Comparison of ENCODE assay signal across 12 mouse cellular contexts in the genomic region with DNA sequence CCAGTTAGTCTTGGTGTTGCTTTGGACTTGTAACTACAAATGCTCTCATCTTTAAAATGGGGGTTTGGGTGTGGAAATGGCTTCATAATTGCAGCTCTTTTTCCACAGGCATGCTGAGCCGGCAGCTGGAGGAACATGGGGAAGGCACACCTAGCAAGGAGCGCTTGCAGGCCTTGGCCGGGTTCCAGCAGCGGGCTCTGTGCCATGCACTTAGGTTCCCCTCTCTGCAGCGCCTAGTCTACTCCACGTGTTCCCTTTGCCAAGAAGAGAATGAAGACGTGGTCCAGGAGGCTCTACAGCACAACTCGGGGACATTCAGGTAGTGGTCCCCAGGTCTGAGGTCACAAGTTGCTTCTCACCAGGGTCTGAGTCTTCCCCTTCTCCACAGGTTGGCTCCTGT. TPM values are rescaled to one million over a fixed set of nuclear protein-coding genes. Genes with fewer than 3 reads are reported as not detected.
DNase-seq lines count a peak whose midpoint lies in the region; ATAC-seq lines count a peak whose summit lies in the region.
"Had no signal": no experiment of that assay in that cellular context is flagged by ENCODE, and none has a peak within 500 bp of the region (broad histone marks: within the 10 kb centered on the region; RNA-seq: fewer than 3 reads in every experiment).

No protein-coding gene starts in this region.

- WGBS in heart, embryonic 10.5 days: 84% methylated on average over 8 of the region's 8 CpGs

- DNase-seq in adrenal gland, adult (ENCODE audit: inconsistent age in 2 of 2, low spot score in 1 of 2): peak; percentile 31 to 68
- DNase-seq in adrenal gland, adult 8-10 months: no peak
- DNase-seq in heart, postnatal 14 days: peak; percentile 34 to 43
- no peak for DNase-seq in heart, embryonic 10.5 days (ENCODE audit: low spot score)
- peak; percentile 50 for DNase-seq in right cerebral cortex, postnatal 4 days
- no peak for DNase-seq in right cerebral cortex, adult 18-20 months
- DNase-seq in lung, postnatal 4 days: peak; percentile 58 to 70

- no peak overlapping the region for H3K4me3 ChIP-seq in heart, embryonic 10.5 days

- no peak for ATAC-seq in CD4-positive, CD25-positive, alpha-beta regulatory T cell, adult 4 months

- no peaks in the 10 kb centered on the region for H3K9me3 ChIP-seq in heart, embryonic 10.5 days

- H3K27me3 ChIP-seq in heart, embryonic 10.5 days (ENCODE audit: insufficient read depth, poor library complexity, severe bottlenecking): no peaks in the 10 kb centered on the region

- no peak overlapping the region for H3K27ac ChIP-seq in heart, embryonic 10.5 days

- peaks cover 86% of the 10 kb centered on the region for H3K36me3 ChIP-seq in heart, embryonic 10.5 days

- intact Hi-C loops in heart, postnatal 14 days (cut with DNase I): no loop called here

- peaks cover 10% of the 10 kb centered on the region for H3K4me1 ChIP-seq in heart, embryonic 10.5 days

RNA-seq across cellular contexts. Expression of a gene that starts 5.4 kb away (rescaled TPM):
- total RNA-seq in adrenal gland, adult 8-10 months (2022): 10 to 100 TPM; 21.9 to 25.0 (median 22.9) TPM
- total RNA-seq in heart, postnatal 14 days (2021): 10 to 100 TPM; 14.5 to 17.0 TPM
- polyA plus RNA-seq in heart, embryonic 10.5 days (2016; fragmentation: Nextera tagmentation; extraction: Ambion mirVana): 27.2 and 33.5 TPM in 2 replicates
- polyA plus RNA-seq in CD4-positive, CD25-positive, alpha-beta regulatory T cell, adult 4 months (2017; shearing (Covaris generic)): 10 to 100 TPM; 24.7 to 29.1 TPM

RNA-seq across cellular contexts. Expression of a gene that starts 19.2 kb away (rescaled TPM):
- 10 to 100 TPM; 17.2 to 24.1 (median 22.5) TPM for total RNA-seq in adrenal gland, adult 8-10 months (2022)
- total RNA-seq in heart, postnatal 14 days (2021): 10 to 100 TPM; 15.8 to 18.2 TPM
- 11.1 and 17.2 TPM in 2 replicates for polyA plus RNA-seq in heart, embryonic 10.5 days (2016; fragmentation: Nextera tagmentation; extraction: Ambion mirVana)
- 10 to 100 TPM; 12.2 to 20.4 TPM for polyA plus RNA-seq in CD4-positive, CD25-positive, alpha-beta regulatory T cell, adult 4 months (2017; shearing (Covaris generic))

RNA-seq across cellular contexts. Expression of a gene that starts 22.1 kb away (rescaled TPM):
- not detected for total RNA-seq in adrenal gland, adult 8-10 months (2022)
- total RNA-seq in heart, postnatal 14 days (2021): not detected
- not detected in 2 replicates for polyA plus RNA-seq in heart, embryonic 10.5 days (2016; fragmentation: Nextera tagmentation; extraction: Ambion mirVana)
- polyA plus RNA-seq in CD4-positive, CD25-positive, alpha-beta regulatory T cell, adult 4 months (2017; shearing (Covaris generic)): not detected
- total RNA-seq: hematopoietic stem cell, adult 5-6 weeks; megakaryocyte, adult 5-6 weeks had no signal
- polyA plus RNA-seq: forebrain, embryonic 11.5 days; neural tube, embryonic 14.5 days had no signal

RNA-seq across cellular contexts. Expression of a gene that starts 25.3 kb away (rescaled TPM):
- total RNA-seq in adrenal gland, adult 8-10 months (2022): under 1 TPM in 2 of 4 experiments, not detected in 2; 0.21 to 0.52 TPM
- under 1 TPM; 0.29 to 0.61 TPM for total RNA-seq in heart, postnatal 14 days (2021)
- 0.15 and 0.21 TPM in 2 replicates for polyA plus RNA-seq in heart, embryonic 10.5 days (2016; fragmentation: Nextera tagmentation; extraction: Ambion mirVana)
- not detected for polyA plus RNA-seq in CD4-positive, CD25-positive, alpha-beta regulatory T cell, adult 4 months (2017; shearing (Covaris generic))
- total RNA-seq: hematopoietic stem cell, adult 5-6 weeks; megakaryocyte, adult 5-6 weeks had no signal
- polyA plus RNA-seq: neural tube, embryonic 14.5 days had no signal

Comparison
In these comparisons a context has a peak if more than half of its experiments do, and no peak if none do; other contexts are left out.
1. DNase-seq: peak in adrenal gland, adult (2 of 2), heart, postnatal 14 days (2 of 2), right cerebral cortex, postnatal 4 days (single experiment) and lung, postnatal 4 days (2 of 2); none in adrenal gland, adult 8-10 months (single experiment), heart, embryonic 10.5 days (single experiment) and right cerebral cortex, adult 18-20 months (single experiment).